Mouse (Mus musculus): ENCODE results near the gene Rln1. TPM values are rescaled to one million over a fixed set of nuclear protein-coding genes. Genes with fewer than 3 reads are reported as not detected.
A peak's percentile ranks its signal among the peaks of the same experiment; 100 is the strongest.

Rln1 gene
- polyA plus RNA-seq, 1 experiment: not detected

GRCm38 (mm10) chr19:29341029-29341428, 6.6 kb upstream of the Rln1 start:
- H3K27ac ChIP-seq (replicated peaks; ENCODE audit: low read depth, low read length): no peak overlapping the region
- no peak overlapping the region for H3K4me3 ChIP-seq (ENCODE audit: insufficient read depth, low read depth, low read length)
- H3K4me1 ChIP-seq (ENCODE audit: control insufficient read depth, insufficient read depth, insufficient read length, low read length): no peaks in the 10 kb centered on the region

- no peaks in the 10 kb centered on the region for H3K4me1 ChIP-seq (ENCODE audit: control insufficient read depth, insufficient read depth, insufficient read length, low read length)
- H3K4me3 ChIP-seq (ENCODE audit: insufficient read depth, low read depth, low read length): no peak overlapping the region
- no peak overlapping the region for H3K27ac ChIP-seq (replicated peaks; ENCODE audit: low read depth, low read length)
Measured at GRCm38 (mm10) chr19:29336624-29337023, 2.2 kb upstream of the Rln1 start.

- H3K4me1 ChIP-seq (ENCODE audit: control insufficient read depth, insufficient read depth, insufficient read length, low read length): no peaks in the 10 kb centered on the region
- no peak overlapping the region for H3K4me3 ChIP-seq (ENCODE audit: insufficient read depth, low read depth, low read length)
- H3K27ac ChIP-seq (replicated peaks; ENCODE audit: low read depth, low read length): no peak overlapping the region
Measured at GRCm38 (mm10) chr19:29326822-29327552, 7.5 kb downstream of the Rln1 start.

- H3K27ac ChIP-seq (replicated peaks; ENCODE audit: low read depth, low read length): no peak overlapping the region
- no peaks in the 10 kb centered on the region for H3K4me1 ChIP-seq (ENCODE audit: control insufficient read depth, insufficient read depth, insufficient read length, low read length)
- no peak overlapping the region for H3K4me3 ChIP-seq (ENCODE audit: insufficient read depth, low read depth, low read length)
Measured at GRCm38 (mm10) chr19:29326396-29326795, 8.1 kb downstream of the Rln1 start.

- no peak overlapping the region; the same call in 1 of the 2 replicates for H3K4me3 ChIP-seq (ENCODE audit: insufficient read depth, low read depth, low read length)
- no peaks in the 10 kb centered on the region for H3K4me1 ChIP-seq (ENCODE audit: control insufficient read depth, insufficient read depth, insufficient read length, low read length)
- H3K27ac ChIP-seq (replicated peaks; ENCODE audit: low read depth, low read length): no peak overlapping the region
Measured at GRCm38 (mm10) chr19:29325852-29326180, 8.7 kb downstream of the Rln1 start.

- no peaks in the 10 kb centered on the region for H3K4me1 ChIP-seq (ENCODE audit: control insufficient read depth, insufficient read depth, insufficient read length, low read length)
- no peak within 1 kb of the TSS for H3K27ac ChIP-seq (replicated peaks; ENCODE audit: low read depth, low read length)
- peak within 1 kb of the TSS; percentile 58 for H3K4me3 ChIP-seq (ENCODE audit: insufficient read depth, low read depth, low read length)
Measured at GRCm38 (mm10) chr19:29325053-29325851, 9.2 kb downstream of the Rln1 start, which contains the start of gene Insl6. Gene Insl6, minus strand, starts transcription at chr19:29325356.

GRCm38 (mm10) chr19:29323416-29324049, 10.9 kb downstream of the Rln1 start:
- Histone ChIP-seq H3K27ac (replicated peaks; ENCODE audit: low read depth, low read length) (no peak overlapping the region), H3K4me3 (ENCODE audit: insufficient read depth, low read depth, low read length) (0 out of 2 replicates have a peak overlapping the region, but pooled peaks have one; percentile 20), H3K4me1 (ENCODE audit: control insufficient read depth, insufficient read depth, insufficient read length, low read length) (no peaks in the 10 kb centered on the region)

- Histone ChIP-seq H3K27ac (replicated peaks; ENCODE audit: low read depth, low read length) (no peak overlapping the region), H3K4me3 (ENCODE audit: insufficient read depth, low read depth, low read length) (no peak overlapping the region), H3K4me1 (ENCODE audit: control insufficient read depth, insufficient read depth, insufficient read length, low read length) (no peaks in the 10 kb centered on the region)
Measured at GRCm38 (mm10) chr19:29312661-29313060, 21.8 kb downstream of the Rln1 start.

- Histone ChIP-seq H3K4me3 (ENCODE audit: insufficient read depth, low read depth, low read length) (no peak overlapping the region), H3K27ac (replicated peaks; ENCODE audit: low read depth, low read length) (no peak overlapping the region), H3K4me1 (ENCODE audit: control insufficient read depth, insufficient read depth, insufficient read length, low read length) (no peaks in the 10 kb centered on the region)
Measured at GRCm38 (mm10) chr19:29311791-29312190, 22.7 kb downstream of the Rln1 start.

GRCm38 (mm10) chr19:29308832-29309231, 25.6 kb downstream of the Rln1 start:
- no peak overlapping the region for H3K4me3 ChIP-seq (ENCODE audit: insufficient read depth, low read depth, low read length)
- H3K4me1 ChIP-seq (ENCODE audit: control insufficient read depth, insufficient read depth, insufficient read length, low read length): no peaks in the 10 kb centered on the region
- H3K27ac ChIP-seq (replicated peaks; ENCODE audit: low read depth, low read length): no peak overlapping the region

GRCm38 (mm10) chr19:29302119-29302518, 32.4 kb downstream of the Rln1 start:
- no peak overlapping the region for H3K27ac ChIP-seq (replicated peaks; ENCODE audit: low read depth, low read length)
- H3K4me1 ChIP-seq (ENCODE audit: control insufficient read depth, insufficient read depth, insufficient read length, low read length): no peaks in the 10 kb centered on the region
- H3K4me3 ChIP-seq (ENCODE audit: insufficient read depth, low read depth, low read length): no peak overlapping the region

- H3K27ac ChIP-seq (replicated peaks; ENCODE audit: low read depth, low read length): no peak overlapping the region
- no peaks in the 10 kb centered on the region for H3K4me1 ChIP-seq (ENCODE audit: control insufficient read depth, insufficient read depth, insufficient read length, low read length)
- H3K4me3 ChIP-seq (ENCODE audit: insufficient read depth, low read depth, low read length): no peak overlapping the region
Measured at GRCm38 (mm10) chr19:29300919-29301318, 33.6 kb downstream of the Rln1 start.

- Histone ChIP-seq H3K27ac (replicated peaks; ENCODE audit: low read depth, low read length) (no peak overlapping the region), H3K4me3 (ENCODE audit: insufficient read depth, low read depth, low read length) (no peak overlapping the region), H3K4me1 (ENCODE audit: control insufficient read depth, insufficient read depth, insufficient read length, low read length) (no peaks in the 10 kb centered on the region)
Measured at GRCm38 (mm10) chr19:29297366-29297765, 37.1 kb downstream of the Rln1 start.

GRCm38 (mm10) chr19:29296166-29296565, 38.3 kb downstream of the Rln1 start:
- Histone ChIP-seq H3K27ac (replicated peaks; ENCODE audit: low read depth, low read length) (no peak overlapping the region), H3K4me3 (ENCODE audit: insufficient read depth, low read depth, low read length) (no peak overlapping the region), H3K4me1 (ENCODE audit: control insufficient read depth, insufficient read depth, insufficient read length, low read length) (no peaks in the 10 kb centered on the region)

- Histone ChIP-seq H3K4me1 (ENCODE audit: control insufficient read depth, insufficient read depth, insufficient read length, low read length) (no peaks in the 10 kb centered on the region), H3K27ac (replicated peaks; ENCODE audit: low read depth, low read length) (no peak overlapping the region)
Measured at GRCm38 (mm10) chr19:29294756-29295155, 39.7 kb downstream of the Rln1 start.

More at GRCm38 (mm10) chr19:29294756-29295155, 39.7 kb downstream of the Rln1 start:
- no peak overlapping the region for H3K4me3 ChIP-seq (ENCODE audit: insufficient read depth, low read depth, low read length)
